ENCODE assay signal across 8 mouse cellular contexts in genomic region chr13:51729887-51730361, GRCm38 (mm10).
A peak's percentile ranks its signal among the peaks of the same experiment; 100 is the strongest.
DNase-seq lines count a peak whose midpoint lies in the region; ATAC-seq and TF ChIP-seq lines count a peak whose summit lies in the region.

No protein-coding gene starts in this region.

- DNase-seq in gastrocnemius, adult 2 months, result no peak
- no peak for DNase-seq in gastrocnemius, postnatal 10 days
- DNase-seq in spleen, adult 2 months (ENCODE audit: low read depth in 1 of 2, low spot score in 2 of 2), result no peak
- no peak for DNase-seq in spleen, adult 18-20 months
- DNase-seq in stomach, postnatal 0 days (ENCODE audit: low spot score), result peak; percentile 25
- no peak for DNase-seq in cerebellum, postnatal 36 days
- no peak for DNase-seq in layer of hippocampus, adult 9-11 months

- peaks cover 7% of the 10 kb centered on the region for H3K36me3 ChIP-seq in spleen, adult 2 months (ENCODE audit: control insufficient read depth, insufficient read depth, low read length)
- no peaks in the 10 kb centered on the region for H3K36me3 ChIP-seq in intestine, postnatal 0 days (ENCODE audit: control insufficient read depth, insufficient read depth)
- H3K36me3 ChIP-seq in stomach, postnatal 0 days (ENCODE audit: control insufficient read depth, insufficient read depth, low read length), result no peaks in the 10 kb centered on the region

- TF ChIP-seq EP300 in stomach, postnatal 0 days (optimal IDR thresholded peaks at IDR 0.05), result no peak

- peak; percentile 32; the same call in 1 of the 2 replicates for TF ChIP-seq CTCF in gastrocnemius, adult 2 months (IDR thresholded peaks at IDR 0.05)
- TF ChIP-seq CTCF in spleen, adult 2 months (IDR thresholded peaks at IDR 0.05; ENCODE audit: extremely low read depth, insufficient read depth, insufficient read length, insufficient replicate concordance), result peak; percentile 40; the same call in 1 of the 2 replicates
- peak; percentile 54 for TF ChIP-seq CTCF in intestine, postnatal 0 days (IDR thresholded peaks at IDR 0.05; ENCODE audit: low read depth)
- TF ChIP-seq CTCF in stomach, postnatal 0 days (IDR thresholded peaks at IDR 0.05; ENCODE audit: low read depth), result peak; percentile 56

- intact Hi-C loops in gastrocnemius, adult 2 months (cut with DNase I), result no loop called here

- no peak overlapping the region for H3K4me2 ChIP-seq in intestine, postnatal 0 days (replicated peaks; ENCODE audit: low read depth)
- no peak overlapping the region for H3K4me2 ChIP-seq in stomach, postnatal 0 days (replicated peaks; ENCODE audit: low read depth)

- TF ChIP-seq POLR2A in spleen, adult 2 months (IDR thresholded peaks at IDR 0.05; ENCODE audit: low read depth, low read length), result no peak

- peaks cover 31% of the 10 kb centered on the region; the same call in 1 of the 2 replicates for H3K4me1 ChIP-seq in spleen, adult 2 months (ENCODE audit: control insufficient read depth, insufficient read depth, insufficient read length)
- no peaks in the 10 kb centered on the region for H3K4me1 ChIP-seq in intestine, postnatal 0 days (replicated peaks; ENCODE audit: control insufficient read depth, insufficient read depth, low read length)
- H3K4me1 ChIP-seq in stomach, postnatal 0 days (replicated peaks; ENCODE audit: control insufficient read depth, insufficient read depth), result peaks cover 3% of the 10 kb centered on the region; the same call in 1 of the 2 replicates

- WGBS in spleen, adult 2 months, result 53% methylated on average over 4 of the region's 4 CpGs
- 22% methylated on average over 4 of the region's 4 CpGs for WGBS in intestine, postnatal 0 days
- WGBS in stomach, postnatal 0 days, result 3% methylated on average over 4 of the region's 4 CpGs

- H3K27ac ChIP-seq in gastrocnemius, adult 2 months, result no peak overlapping the region
- no peak overlapping the region for H3K27ac ChIP-seq in spleen, adult 2 months (ENCODE audit: insufficient read depth, low read length)
- no peak overlapping the region for H3K27ac ChIP-seq in intestine, postnatal 0 days (ENCODE audit: low read depth, low read length)
- H3K27ac ChIP-seq in stomach, postnatal 0 days (replicated peaks), result 0 out of 2 replicates have a peak overlapping the region, but pooled peaks have one; percentile 2

- H3K9ac ChIP-seq in intestine, postnatal 0 days (ENCODE audit: low read depth, low read length), result no peak overlapping the region
- H3K9ac ChIP-seq in stomach, postnatal 0 days (ENCODE audit: low read length), result no peak overlapping the region

- no peaks in the 10 kb centered on the region for H3K9me3 ChIP-seq in intestine, postnatal 0 days (ENCODE audit: control insufficient read depth)
- no peaks in the 10 kb centered on the region for H3K9me3 ChIP-seq in stomach, postnatal 0 days (ENCODE audit: control insufficient read depth, low read length)

- H3K4me3 ChIP-seq in gastrocnemius, adult 2 months, result no peak overlapping the region
- H3K4me3 ChIP-seq in spleen, adult 2 months (ENCODE audit: extremely low read depth, insufficient read depth, insufficient read length), result no peak overlapping the region
- H3K4me3 ChIP-seq in intestine, postnatal 0 days (ENCODE audit: low read depth, low read length), result no peak overlapping the region
- H3K4me3 ChIP-seq in stomach, postnatal 0 days (ENCODE audit: low read depth, low read length), result no peak overlapping the region

- no peaks in the 10 kb centered on the region for H3K27me3 ChIP-seq in spleen, adult 2 months (ENCODE audit: control insufficient read depth, insufficient read depth, low read length)
- H3K27me3 ChIP-seq in intestine, postnatal 0 days (replicated peaks; ENCODE audit: control insufficient read depth, insufficient read depth, low read length), result no peaks in the 10 kb centered on the region
- H3K27me3 ChIP-seq in stomach, postnatal 0 days (ENCODE audit: control insufficient read depth, insufficient read depth, low read length), result no peaks in the 10 kb centered on the region

- ATAC-seq in intestine, postnatal 0 days, result no peak
- no peak for ATAC-seq in stomach, postnatal 0 days (ENCODE audit: low FRiP score, low TSS enrichment)
